Mouse (Mus musculus) neutrophil, adult 65 days (primary cell): ENCODE data around the gene 1110032A03Rik. TPM values are rescaled to one million over a fixed set of nuclear protein-coding genes. Genes with fewer than 3 reads are reported as not detected.

Experiments used
- total RNA-seq: library from RNA; stranded (reverse); gene quantifications from 2 replicates; pipeline ENCODE4 v1.2.4, GENCODE M21; 2023

1110032A03Rik gene
- total RNA-seq = 6.8 and 7.7 TPM in 2 replicates

GRCm38 (mm10) chr9:50774991-50775612, at the start of gene 1110032A03Rik, which contains the start of gene Alg9:
Gene 1110032A03Rik, minus strand, starts transcription at chr9:50775520.
Gene Alg9, plus strand, starts transcription at chr9:50775019.

GRCm38 (mm10) chr9:50768107-50769002, 7.0 kb downstream of the 1110032A03Rik start, which contains the start of gene Fdxacb1:
Gene Fdxacb1, plus strand, starts transcription at chr9:50768236.

GRCm38 (mm10) chr9:50752054-50752602, 23.2 kb downstream of the 1110032A03Rik start, which contains the start of gene Hspb2:
Gene Hspb2, minus strand, starts transcription at chr9:50752354.

GRCm38 (mm10) chr9:50751323-50751722, 24.0 kb downstream of the 1110032A03Rik start, which contains the start of gene Cryab:
Gene Cryab, plus strand, starts transcription at chr9:50751325.

GRCm38 (mm10) chr9:50746214-50746677, 29.1 kb downstream of the 1110032A03Rik start, which contains the start of gene 2310030G06Rik:
Gene 2310030G06Rik, minus strand, starts transcription at chr9:50746536.

DNA sequence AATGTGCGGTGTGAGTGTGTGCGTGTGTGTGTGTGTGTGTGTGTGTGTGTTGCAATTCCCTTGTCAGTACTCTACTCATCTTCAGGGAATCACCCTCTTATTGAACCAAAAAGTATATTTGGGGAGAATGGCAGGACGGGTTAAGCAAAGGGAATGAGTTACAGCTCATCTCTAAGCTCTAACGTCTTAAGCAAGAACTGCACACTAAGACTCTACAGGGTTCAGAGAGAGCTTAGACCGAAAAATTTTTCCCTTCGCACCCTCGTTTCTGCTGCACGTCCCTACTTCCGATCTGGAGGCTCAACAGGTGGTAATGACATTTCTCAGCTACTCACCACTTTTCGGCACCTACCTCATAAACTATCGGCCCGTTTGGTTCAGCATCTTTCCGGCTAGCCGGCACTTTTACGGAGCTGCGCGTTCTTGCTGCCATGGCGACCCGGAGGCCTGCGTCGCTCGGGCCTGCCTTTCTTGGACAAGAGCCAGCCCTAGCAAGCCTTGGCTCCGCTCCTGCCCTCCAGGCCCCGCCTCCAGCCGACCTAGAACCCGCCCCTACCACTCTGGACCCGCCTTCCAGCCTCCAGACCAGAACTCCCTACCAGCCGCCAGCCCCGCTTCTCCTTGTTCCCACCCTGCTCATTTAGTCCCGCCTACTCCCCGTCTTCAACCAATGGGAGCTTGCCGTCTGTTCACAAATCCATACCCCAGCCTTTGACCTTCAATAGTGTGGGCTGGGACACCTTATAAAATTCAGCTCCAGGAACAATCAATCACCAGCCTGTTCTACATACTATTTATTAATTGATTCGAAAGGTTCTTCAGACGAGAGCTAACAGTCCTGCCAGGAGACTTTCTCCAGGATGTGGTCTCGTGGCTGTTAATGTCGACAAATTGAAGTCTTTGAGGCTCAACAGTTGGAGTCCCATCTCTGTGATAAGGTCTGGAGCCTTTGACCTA, 36.1 kb downstream of the 1110032A03Rik start, which contains the start of gene Dixdc1:
Gene Dixdc1 (minus strand): TSS at position 604 of the 957 bp plus-strand sequence.

Other genes starting within 250 kb of the 1110032A03Rik start
- 31.1 and 34.3 TPM in 2 replicates for gene Pts, start 246.8 kb downstream of the 1110032A03Rik start, total RNA-seq
- 2.9 and 3.1 TPM in 2 replicates for gene Il18, start 220.7 kb downstream of the 1110032A03Rik start, total RNA-seq
- 0.48 and 0.57 TPM in 2 replicates for gene Bco2, start 220.3 kb downstream of the 1110032A03Rik start, total RNA-seq
- gene Tex12, start 214.2 kb downstream of the 1110032A03Rik start, total RNA-seq = not detected in 2 replicates
- 84.4 and 90.4 TPM in 2 replicates for gene Sdhd, start 171.7 kb downstream of the 1110032A03Rik start, total RNA-seq
- gene Timm8b, start 171.6 kb downstream of the 1110032A03Rik start, total RNA-seq = 47.6 and 56.5 TPM in 2 replicates
- gene Pih1d2, start 158.2 kb downstream of the 1110032A03Rik start, total RNA-seq = 0.54 and 1.2 TPM in 2 replicates
- 17.8 and 23.0 TPM in 2 replicates for gene Nkapd1, start 158.1 kb downstream of the 1110032A03Rik start, total RNA-seq
- 13.4 and 15.6 TPM in 2 replicates for gene Dlat, start 115.7 kb downstream of the 1110032A03Rik start, total RNA-seq
- not detected in 2 replicates for gene Dixdc1, start 36.0 kb downstream of the 1110032A03Rik start, total RNA-seq
- gene 2310030G06Rik, start 29.0 kb downstream of the 1110032A03Rik start, total RNA-seq = not detected in 2 replicates
- 1.1 and 1.2 TPM in 2 replicates for gene Cryab, start 24.2 kb downstream of the 1110032A03Rik start, total RNA-seq
- not detected in 2 replicates for gene Hspb2, start 23.2 kb downstream of the 1110032A03Rik start, total RNA-seq
- gene Fdxacb1, start 7.3 kb downstream of the 1110032A03Rik start, total RNA-seq = 4.5 and 5.5 TPM in 2 replicates
- 8.3 and 10.0 TPM in 2 replicates for gene Alg9, start 501 bp downstream of the 1110032A03Rik start, total RNA-seq
- 20.5 and 31.3 TPM in 2 replicates for gene Ppp2r1b, start 69.8 kb upstream of the 1110032A03Rik start, total RNA-seq
- 49.2 and 68.5 TPM in 2 replicates for gene Sik2, start 233.6 kb upstream of the 1110032A03Rik start, total RNA-seq